Mouse (Mus musculus) layer of hippocampus, postnatal 14 days (tissue): Measurements from ENCODE around the gene Lce1i. TPM values are rescaled to one million over a fixed set of nuclear protein-coding genes. Genes with fewer than 3 reads are reported as not detected.
A peak's percentile ranks its signal among the peaks of the same experiment; 100 is the strongest.
"Not testable (repeated sequence)": the region's sequence is repeated elsewhere in the genome, so short reads cannot be mapped to it uniquely, and the experiment has no call there.

Source experiments
- DNase-seq, 2 experiments: peaks; one replicate each; pipeline ENCODE4 v3.0.0; 2021 to 2022; ENCODE audit warnings: low spot score in 2 of 2, mixed read lengths in 1 of 2
- long read RNA-seq, 2 experiments: library from polyadenylated mRNA; stranded (forward); transcript quantifications; one replicate each; pipeline ENCODE4 v2.0.0; 2021
- total RNA-seq, 2 experiments: library from RNA; stranded (reverse); gene quantifications; 2 replicates each; pipeline ENCODE4 v1.2.3; 2021

The Lce1i gene
- not detected for total RNA-seq
- long read RNA-seq, experiment 1, result 0 reads
- long read RNA-seq, experiment 2, result 0 reads

GRCm38 (mm10) chr3:92778799-92779198 is at the start of gene Lce1i:
Lce1i (minus strand) TSS chr3:92778899.
- no peak for DNase-seq

GRCm38 (mm10) chr3:92827108-92827507 is 48.4 kb upstream of the Lce1i start, which contains the start of gene Kprp:
Kprp (minus strand) TSS chr3:92827247.
- DNase-seq, result no peak

GRCm38 (mm10) chr3:92825808-92826207 is 47.1 kb upstream of the Lce1i start:
- peak in 1 of 2 experiments; percentile 4 for DNase-seq

- not testable (repeated sequence) for DNase-seq
Measured at GRCm38 (mm10) chr3:92816036-92816435, 37.3 kb upstream of the Lce1i start.

- no peak for DNase-seq
Measured at GRCm38 (mm10) chr3:92815581-92815980, 36.9 kb upstream of the Lce1i start.

GRCm38 (mm10) chr3:92807791-92808190 is 29.1 kb upstream of the Lce1i start, which contains the start of gene Lce1k:
Lce1k (minus strand) TSS chr3:92807891.
- DNase-seq, result no peak

GRCm38 (mm10) chr3:92790414-92790813 is 11.7 kb upstream of the Lce1i start, which contains the start of gene Lce1j:
Lce1j (minus strand) TSS chr3:92790514.
- no peak for DNase-seq

- no peak for DNase-seq
Measured at GRCm38 (mm10) chr3:92771573-92771972, 7.1 kb downstream of the Lce1i start.

GRCm38 (mm10) chr3:92764965-92765364 is 13.7 kb downstream of the Lce1i start, which contains the start of gene Lce1h:
Lce1h (minus strand) TSS chr3:92765065.
- DNase-seq, result no peak

GRCm38 (mm10) chr3:92753197-92753596 is 25.5 kb downstream of the Lce1i start:
- DNase-seq, result no peak

- DNase-seq, result no peak
Measured at GRCm38 (mm10) chr3:92752238-92752637, 26.5 kb downstream of the Lce1i start, which contains the start of gene Lce1g. Lce1g (minus strand) TSS chr3:92752338.

GRCm38 (mm10) chr3:92738996-92739395 is 39.7 kb downstream of the Lce1i start, which contains the start of gene Gm38119:
Gm38119 (minus strand) TSS chr3:92739096.
- no peak for DNase-seq

Other genes with a start within 250 kb of the Lce1i start
- not detected for gene 2310046K23Rik, start 244.4 kb downstream of the Lce1i start, total RNA-seq
- not detected for gene Ivl, start 205.2 kb downstream of the Lce1i start, total RNA-seq
- not detected for gene Smcp, start 189.9 kb downstream of the Lce1i start, total RNA-seq
- not detected for gene 2210017I01Rik, start 171.4 kb downstream of the Lce1i start, total RNA-seq
- gene Lce6a, start 157.2 kb downstream of the Lce1i start, total RNA-seq, result not detected
- not detected for gene Lce1a1, start 130.6 kb downstream of the Lce1i start, total RNA-seq
- not detected for gene Lce1b, start 122.0 kb downstream of the Lce1i start, total RNA-seq
- gene Lce1a2, start 108.6 kb downstream of the Lce1i start, total RNA-seq, result not detected
- not detected for gene Lce1c, start 99.7 kb downstream of the Lce1i start, total RNA-seq
- gene Lce1d, start 91.7 kb downstream of the Lce1i start, total RNA-seq, result not detected
- not detected for gene Lce1e, start 69.8 kb downstream of the Lce1i start, total RNA-seq
- gene Lce1f, start 58.5 kb downstream of the Lce1i start, total RNA-seq, result not detected
- gene Gm38119, start 39.8 kb downstream of the Lce1i start, total RNA-seq, result not detected
- gene Lce1g, start 26.6 kb downstream of the Lce1i start, total RNA-seq, result not detected
- not detected for gene Lce1h, start 13.8 kb downstream of the Lce1i start, total RNA-seq
- gene Lce1j, start 11.6 kb upstream of the Lce1i start, total RNA-seq, result not detected
- gene Lce1k, start 29.0 kb upstream of the Lce1i start, total RNA-seq, result not detected
- gene Kprp, start 48.3 kb upstream of the Lce1i start, total RNA-seq, result not detected
- gene Lce1l, start 72.4 kb upstream of the Lce1i start, total RNA-seq, result not detected
- not detected for gene 2310050C09Rik, start 91.3 kb upstream of the Lce1i start, total RNA-seq
- not detected for gene Lce3a, start 147.3 kb upstream of the Lce1i start, total RNA-seq
- not detected for gene Lce3b, start 154.1 kb upstream of the Lce1i start, total RNA-seq
- not detected for gene Lce3c, start 165.6 kb upstream of the Lce1i start, total RNA-seq
- not detected for gene Lce3d, start 178.5 kb upstream of the Lce1i start, total RNA-seq
- not detected for gene Lce3e, start 188.2 kb upstream of the Lce1i start, total RNA-seq
- not detected for gene Lce3f, start 213.3 kb upstream of the Lce1i start, total RNA-seq
- gene Crct1, start 236.8 kb upstream of the Lce1i start, total RNA-seq, result not detected
- gene Lce1m, start 240.2 kb upstream of the Lce1i start, total RNA-seq, result not detected